Mouse (Mus musculus) midbrain, postnatal 0 days (tissue): ENCODE measurements around the gene T. TPM values are rescaled to one million over a fixed set of nuclear protein-coding genes. Genes with fewer than 3 reads are reported as not detected.

Source experiments
- ATAC-seq: fragments of 200-750 bp; cut with Nextera tagmentation; 2 replicates; pipeline ENCODE4 v1.8.0; 2017; ENCODE audit warnings: moderate number of reproducible peaks, mild to moderate bottlenecking, moderate TSS enrichment, moderate library complexity; ENCODE audit not compliant: low FRiP score
- DNase-seq: peaks from one replicate; pipeline ENCODE4 v3.0.0-alpha.2; 2015; ENCODE audit warnings: low spot score
- H3K27ac ChIP-seq: fragments of 300-500 bp; sonication (generic); 2 replicates; pipeline ENCODE4 v1.5.1; 2014; ENCODE audit warnings: low read depth, mild to moderate bottlenecking, low read length, mixed read lengths
- H3K27me3 ChIP-seq: fragments of 300-500 bp; sonication (generic); 2 replicates; pipeline ENCODE4 v1.6.1; 2014; ENCODE audit warnings: low read length, control low read depth, mixed read lengths; ENCODE audit not compliant: insufficient read depth
- H3K36me3 ChIP-seq: fragments of 300-500 bp; sonication (generic); 2 replicates; pipeline ENCODE4 v1.6.1; 2014; ENCODE audit warnings: low read length, control low read depth, mixed read lengths; ENCODE audit not compliant: insufficient read depth
- H3K4me1 ChIP-seq: fragments of 300-500 bp; sonication (generic); 2 replicates; pipeline ENCODE4 v1.6.1; 2014; ENCODE audit warnings: mild to moderate bottlenecking, control low read depth, antibody characterized with exemption, low read length, mixed read lengths; ENCODE audit not compliant: insufficient read depth
- H3K4me2 ChIP-seq: fragments of 300-500 bp; sonication (generic); 2 replicates; pipeline ENCODE4 v1.6.1; 2014; ENCODE audit warnings: low read depth, mild to moderate bottlenecking, low read length, mixed read lengths; ENCODE audit not compliant: poor library complexity, severe bottlenecking
- H3K4me3 ChIP-seq: fragments of 300-500 bp; sonication (generic); 2 replicates; pipeline ENCODE4 v1.5.1; 2014; ENCODE audit warnings: low read depth, mild to moderate bottlenecking, low read length, moderate library complexity
- H3K9ac ChIP-seq: fragments of 300-500 bp; sonication (generic); replicated peaks from 2 replicates; pipeline ENCODE4 v1.6.1; 2014; ENCODE audit warnings: mild to moderate bottlenecking, low read length, moderate library complexity, mixed read lengths; ENCODE audit not compliant: poor library complexity, severe bottlenecking
- H3K9me3 ChIP-seq: fragments of 300-500 bp; sonication (generic); 2 replicates; pipeline ENCODE4 v1.6.1; 2016; ENCODE audit warnings: low read length, control low read depth
- CTCF ChIP-seq: IDR thresholded peaks from 2 replicates; pipeline ENCODE4 v1.5.1; 2016; ENCODE audit warnings: antibody characterized with exemption, mild to moderate bottlenecking
- WGBS: fragments of 180-500 bp; shearing (Covaris S2); extraction: QIAGEN DNeasy Blood & Tissue Kit; methylation state at CpG from one replicate; pipeline ENCODE4 v1.1.7; 2014; 5-methylcytosine and 5-hydroxymethylcytosine counted together
- polyA plus RNA-seq: library from polyadenylated mRNA; unstranded; fragments of >200 nt; fragmentation: Nextera tagmentation; extraction: Ambion mirVana; gene quantifications from 2 replicates; pipeline ENCODE4 v1.2.1, GENCODE M21; 2015
- total RNA-seq: library from RNA; depleted of rRNA; stranded (reverse); fragments of >200 nt; gene quantifications from 2 replicates; pipeline ENCODE4 v1.2.3, GENCODE M21; 2014

The T gene
- total and polyA plus RNA-seq, 2 experiments from 2014 or later, result 0.11 to 0.35 TPM

- Histone ChIP-seq H3K27me3 (no peaks in the 10 kb centered on the region), H3K27ac (no peak overlapping the region), H3K36me3 (no peaks in the 10 kb centered on the region), H3K9ac (no peak overlapping the region), H3K4me1 (peaks cover 3% of the 10 kb centered on the region; the same call in 1 of the 2 replicates), H3K4me2 (no peak overlapping the region), H3K9me3 (no peaks in the 10 kb centered on the region), H3K4me3 (no peak overlapping the region)
- whole genome bisulfite sequencing, result 10% methylated on average over 16 of the region's 16 CpGs
- no peak for DNase-seq
- TF ChIP-seq CTCF, result no peak
- no peak for ATAC-seq
Observed at GRCm38 (mm10) chr17:8408589-8409295, 25.5 kb upstream of the T start.

GRCm38 (mm10) chr17:8410330-8410729 lies 23.9 kb upstream of the T start:
- WGBS, result 96% methylated on average over 2 of the region's 2 CpGs
- Histone ChIP-seq H3K4me1 (peaks cover 3% of the 10 kb centered on the region; the same call in 1 of the 2 replicates), H3K4me3 (no peak overlapping the region), H3K4me2 (no peak overlapping the region), H3K9me3 (no peaks in the 10 kb centered on the region), H3K27me3 (no peaks in the 10 kb centered on the region), H3K36me3 (no peaks in the 10 kb centered on the region), H3K9ac (no peak overlapping the region), H3K27ac (no peak overlapping the region)
- TF ChIP-seq CTCF, result no peak
- ATAC-seq, result no peak
- DNase-seq, result no peak

- Histone ChIP-seq H3K4me2 (no peak overlapping the region), H3K36me3 (no peaks in the 10 kb centered on the region), H3K4me3 (no peak overlapping the region), H3K27me3 (no peaks in the 10 kb centered on the region), H3K4me1 (peaks cover 3% of the 10 kb centered on the region; the same call in 1 of the 2 replicates), H3K27ac (no peak overlapping the region), H3K9me3 (no peaks in the 10 kb centered on the region), H3K9ac (no peak overlapping the region)
- DNase-seq (no peak), ATAC-seq (no peak)
- no peak for TF ChIP-seq CTCF
- 63% methylated on average over 5 of the region's 5 CpGs for WGBS
Observed at GRCm38 (mm10) chr17:8413656-8414055, 20.6 kb upstream of the T start.

GRCm38 (mm10) chr17:8415533-8415932 lies 18.7 kb upstream of the T start:
- Histone ChIP-seq H3K9ac (no peak overlapping the region), H3K27ac (no peak overlapping the region), H3K4me3 (no peak overlapping the region), H3K27me3 (no peaks in the 10 kb centered on the region), H3K36me3 (no peaks in the 10 kb centered on the region), H3K4me2 (no peak overlapping the region), H3K4me1 (peaks cover 3% of the 10 kb centered on the region; the same call in 1 of the 2 replicates), H3K9me3 (no peaks in the 10 kb centered on the region)
- DNase-seq (no peak), ATAC-seq (no peak)
- TF ChIP-seq CTCF, result no peak
- WGBS, result 17% methylated on average over 8 of the region's 8 CpGs

- Histone ChIP-seq H3K4me3 (no peak overlapping the region), H3K4me1 (peaks cover 3% of the 10 kb centered on the region; the same call in 1 of the 2 replicates), H3K27me3 (no peaks in the 10 kb centered on the region), H3K9me3 (no peaks in the 10 kb centered on the region), H3K4me2 (no peak overlapping the region), H3K9ac (no peak overlapping the region), H3K36me3 (no peaks in the 10 kb centered on the region), H3K27ac (no peak overlapping the region)
- no peak for TF ChIP-seq CTCF
- no peak for ATAC-seq
- WGBS, result 67% methylated on average over 8 of the region's 8 CpGs
- no peak for DNase-seq
Observed at GRCm38 (mm10) chr17:8416865-8417264, 17.4 kb upstream of the T start.

- no peak overlapping the region for H3K9ac ChIP-seq
- H3K36me3 ChIP-seq, result no peaks in the 10 kb centered on the region
- ATAC-seq (no peak), DNase-seq (no peak)
- 46% methylated on average over 1 of the region's 1 CpGs for WGBS
- H3K27me3 ChIP-seq, result no peaks in the 10 kb centered on the region
- no peak overlapping the region for H3K27ac ChIP-seq
- no peaks in the 10 kb centered on the region for H3K4me1 ChIP-seq
- peak; percentile 45 for TF ChIP-seq CTCF
- H3K4me2 ChIP-seq, result no peak overlapping the region
- no peaks in the 10 kb centered on the region for H3K9me3 ChIP-seq
- no peak overlapping the region for H3K4me3 ChIP-seq
Observed at GRCm38 (mm10) chr17:8420739-8421138, 13.5 kb upstream of the T start.
